Mouse (Mus musculus) bone marrow macrophage, adult 2 months (primary cell): ENCODE data around the gene Sp7. TPM values are rescaled to one million over a fixed set of nuclear protein-coding genes. Genes with fewer than 3 reads are reported as not detected.

Experiments used
- H3K27ac ChIP-seq: 2 replicates; pipeline ENCODE4 v1.5.1; 2012; ENCODE audit warnings: low read depth, low read length; ENCODE audit not compliant: insufficient read depth
- H3K4me1 ChIP-seq: 2 replicates; pipeline ENCODE4 v1.6.1; 2012; ENCODE audit warnings: low read length; ENCODE audit not compliant: control insufficient read depth, insufficient read depth
- H3K4me3 ChIP-seq: 2 replicates; pipeline ENCODE4 v1.5.1; 2012; ENCODE audit warnings: mild to moderate bottlenecking, low read length, moderate library complexity; ENCODE audit not compliant: insufficient read depth
- CTCF ChIP-seq: IDR thresholded peaks from 2 replicates; pipeline ENCODE4 v1.5.1; 2012; ENCODE audit warnings: low read depth, mild to moderate bottlenecking, low read length, moderate library complexity
- POLR2A ChIP-seq: IDR thresholded peaks from 2 replicates; pipeline ENCODE4 v1.6.1; 2012; ENCODE audit warnings: mild to moderate bottlenecking, low read depth, low read length, borderline replicate concordance
- polyA plus RNA-seq: library from polyadenylated mRNA; stranded (reverse); fragments of >200 nt; gene quantifications from 2 replicates; pipeline ENCODE4 v1.2.4, GENCODE M21; 2012; ENCODE audit not compliant: missing spikeins, insufficient read depth, insufficient read length

The Sp7 gene
- polyA plus RNA-seq, 1 experiment = not detected

- Histone ChIP-seq H3K27ac (no peak overlapping the region), H3K4me3 (no peak overlapping the region), H3K4me1 (peaks cover 24% of the 10 kb centered on the region)
- TF ChIP-seq CTCF (no peak), POLR2A (no peak)
Observed at GRCm38 (mm10) chr15:102386640-102387039, 19.7 kb upstream of the Sp7 start.

- no peak for TF ChIP-seq CTCF
- no peak for TF ChIP-seq POLR2A
- no peak overlapping the region for H3K27ac ChIP-seq
- H3K4me1 ChIP-seq = peaks cover 7% of the 10 kb centered on the region
- no peak overlapping the region for H3K4me3 ChIP-seq
Observed at GRCm38 (mm10) chr15:102383671-102384070, 16.7 kb upstream of the Sp7 start.

DNA sequence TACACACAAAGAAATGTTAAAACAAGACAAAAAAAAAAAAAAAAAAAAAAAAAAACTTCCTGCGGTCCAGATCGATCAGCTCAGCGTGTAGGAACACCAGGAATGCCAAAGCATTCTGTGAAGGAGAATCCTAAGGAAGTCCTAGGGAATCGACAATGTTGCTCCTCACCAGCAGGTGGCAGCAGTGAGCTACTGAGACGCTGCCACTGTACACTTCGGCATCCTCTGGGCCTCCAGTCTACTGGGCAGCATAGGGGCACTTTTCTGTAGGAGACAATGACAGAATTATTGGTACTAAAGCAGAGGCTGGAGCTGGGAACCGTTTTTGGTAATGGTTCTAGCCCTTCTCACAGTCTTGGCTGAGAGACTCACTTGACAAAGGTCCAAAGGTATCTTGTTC is 14.6 kb upstream of the Sp7 start:
- 0 out of 2 replicates have a peak, but pooled peaks cover 2% of the 10 kb centered on the region for H3K4me1 ChIP-seq
- TF ChIP-seq POLR2A (no peak), CTCF (peak; percentile 77)
- H3K4me3 ChIP-seq = no peak overlapping the region
- no peak overlapping the region for H3K27ac ChIP-seq

- H3K27ac ChIP-seq = no peak overlapping the region
- H3K4me1 ChIP-seq = peaks cover 4% of the 10 kb centered on the region
- H3K4me3 ChIP-seq = no peak overlapping the region
- TF ChIP-seq CTCF (no peak), POLR2A (no peak)
Observed at GRCm38 (mm10) chr15:102377810-102378262, 10.9 kb upstream of the Sp7 start.

- Histone ChIP-seq H3K4me3 (peak overlapping the region; percentile 53), H3K27ac (no peak overlapping the region), H3K4me1 (peaks cover 4% of the 10 kb centered on the region)
- TF ChIP-seq POLR2A (no peak), CTCF (peak; percentile 74)
Observed at GRCm38 (mm10) chr15:102377163-102377543, 10.2 kb upstream of the Sp7 start.

- H3K27ac ChIP-seq = no peak overlapping the region
- no peak for TF ChIP-seq POLR2A
- H3K4me3 ChIP-seq = peak overlapping the region; percentile 53
- peaks cover 4% of the 10 kb centered on the region for H3K4me1 ChIP-seq
Observed at GRCm38 (mm10) chr15:102376453-102377162, 9.6 kb upstream of the Sp7 start.

- H3K4me1 ChIP-seq = peaks cover 4% of the 10 kb centered on the region
Observed at GRCm38 (mm10) chr15:102370727-102371126, 3.7 kb upstream of the Sp7 start.

DNA sequence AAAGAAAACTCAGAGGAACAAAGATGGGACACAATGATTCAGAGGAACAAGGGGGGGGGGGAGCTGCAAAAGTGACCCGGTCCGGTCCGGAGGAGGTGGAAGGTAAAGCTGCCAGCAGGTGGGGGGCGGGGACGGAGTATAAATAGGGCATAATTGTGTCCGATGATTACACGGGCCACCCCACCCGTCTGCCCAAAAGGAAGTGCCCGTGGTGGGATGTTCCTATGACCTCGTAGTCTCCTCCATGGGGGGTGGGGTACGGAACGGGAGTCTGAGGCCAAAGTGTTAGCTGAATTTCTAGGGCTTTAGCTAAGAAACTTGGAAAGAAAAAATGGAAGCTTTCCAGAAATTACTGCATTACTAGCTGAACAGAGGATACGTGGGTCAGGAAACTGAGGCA is 3.0 kb upstream of the Sp7 start:
- Histone ChIP-seq H3K4me3 (no peak overlapping the region), H3K27ac (no peak overlapping the region), H3K4me1 (peaks cover 4% of the 10 kb centered on the region)
- TF ChIP-seq POLR2A (no peak), CTCF (no peak)

More at GRCm38 (mm10) chr15:102370727-102371126, 3.7 kb upstream of the Sp7 start:
- Histone ChIP-seq H3K4me3 (no peak overlapping the region), H3K27ac (no peak overlapping the region)
- TF ChIP-seq CTCF (no peak), POLR2A (no peak)

DNA sequence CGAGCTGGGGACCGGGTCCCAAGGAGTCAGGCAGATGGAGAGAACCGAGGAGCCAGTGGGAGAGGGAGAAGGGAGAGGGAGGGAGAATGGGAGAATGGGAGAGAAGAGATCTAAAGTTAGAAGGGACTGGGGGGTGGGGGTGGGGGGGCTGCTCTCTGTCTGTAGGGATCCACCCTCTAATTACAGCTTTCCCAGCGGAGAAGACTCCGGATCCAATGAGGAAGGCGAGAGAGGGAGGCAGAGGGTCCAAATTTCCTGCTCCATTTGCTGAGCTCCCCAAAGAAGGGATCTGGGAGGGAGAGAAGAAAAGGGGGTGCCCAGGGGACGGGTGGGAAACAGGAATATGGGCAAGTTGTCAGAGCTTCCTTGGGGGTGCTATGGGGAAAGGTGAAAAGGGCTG is 744 bp downstream of the Sp7 start:
- Histone ChIP-seq H3K27ac (no peak overlapping the region), H3K4me3 (no peak overlapping the region), H3K4me1 (no peaks in the 10 kb centered on the region)
- TF ChIP-seq CTCF (no peak), POLR2A (no peak)

DNA sequence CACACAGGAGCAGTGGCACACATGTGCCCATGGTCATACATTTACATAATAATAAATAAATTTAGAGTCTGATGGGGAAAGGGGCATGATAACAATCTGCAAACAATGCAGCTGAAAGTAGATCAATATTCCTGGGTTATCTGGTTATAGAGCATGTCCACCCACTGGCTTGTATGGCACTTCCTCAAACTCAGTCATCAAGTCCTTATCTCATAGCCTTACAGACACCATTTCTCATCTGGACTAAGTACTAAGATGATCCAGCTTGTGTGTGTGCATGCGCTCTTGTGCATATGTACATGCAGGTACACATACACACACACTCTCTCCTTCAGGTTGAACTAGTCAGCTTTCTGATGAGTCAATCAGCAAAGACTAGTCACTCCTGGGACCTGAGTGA is 2.3 kb downstream of the Sp7 start:
- no peaks in the 10 kb centered on the region for H3K4me1 ChIP-seq
- TF ChIP-seq CTCF = no peak
- TF ChIP-seq POLR2A = no peak
- H3K4me3 ChIP-seq = no peak overlapping the region
- H3K27ac ChIP-seq = no peak overlapping the region
